Mouse (Mus musculus) C2C12 (cell line): Measurements from ENCODE around the gene 1700030K09Rik. TPM values are rescaled to one million over a fixed set of nuclear protein-coding genes. Genes with fewer than 3 reads are reported as not detected.

ENCODE experiments used
- H3K27me3 ChIP-seq: one replicate; pipeline ENCODE4 v1.6.1; 2011; ENCODE audit not compliant: control insufficient read depth, insufficient read depth, insufficient read length
- H3K36me3 ChIP-seq: one replicate; pipeline ENCODE4 v1.6.1; 2011; ENCODE audit not compliant: control insufficient read depth, insufficient read depth
- H3K4me3 ChIP-seq: one replicate; pipeline ENCODE4 v1.5.1; 2011; ENCODE audit warnings: mild to moderate bottlenecking, control low read depth; ENCODE audit not compliant: poor library complexity, insufficient read depth, severe bottlenecking
- H3K79me2 ChIP-seq: one replicate; pipeline ENCODE4 v1.6.1; 2011; ENCODE audit not compliant: control insufficient read depth, insufficient read depth
- H3K79me3 ChIP-seq: one replicate; pipeline ENCODE4 v1.6.1; 2011; ENCODE audit warnings: low read depth, control low read depth
- H3ac ChIP-seq: one replicate; pipeline ENCODE3; 2011; ENCODE audit warnings: low read depth; ENCODE audit not compliant: control insufficient read depth, insufficient read length
- CEBPB ChIP-seq: IDR thresholded peaks from one replicate; pipeline ENCODE4 v1.6.1; 2011; ENCODE audit warnings: low read depth, mild to moderate bottlenecking, control low read depth, moderate library complexity
- CTCF ChIP-seq: IDR thresholded peaks from one replicate; pipeline ENCODE4 v1.5.1; 2011; ENCODE audit not compliant: control insufficient read depth, insufficient read depth, insufficient read length
- FOSL1 ChIP-seq: IDR thresholded peaks from one replicate; pipeline ENCODE4 v1.8.0; 2011; ENCODE audit warnings: mild to moderate bottlenecking, low read length; ENCODE audit not compliant: poor library complexity, insufficient read depth, severe bottlenecking
- MAX ChIP-seq: IDR thresholded peaks from one replicate; pipeline ENCODE4 v1.6.1; 2011; ENCODE audit warnings: mild to moderate bottlenecking, control low read depth
- MYOD1 ChIP-seq: IDR thresholded peaks from one replicate; pipeline ENCODE4 v1.6.1; 2011; ENCODE audit warnings: low read depth; ENCODE audit not compliant: control insufficient read depth, insufficient read length
- MYOG ChIP-seq: IDR thresholded peaks from one replicate; pipeline ENCODE4 v1.6.1; 2011; ENCODE audit not compliant: control insufficient read depth, insufficient read length; ENCODE audit errors: extremely low read depth
- USF1 ChIP-seq: IDR thresholded peaks from one replicate; pipeline ENCODE4 v1.6.1; 2011; ENCODE audit warnings: low read depth, mild to moderate bottlenecking, control low read depth, moderate library complexity
- long read RNA-seq, 2 experiments: library from polyadenylated mRNA; unstranded; transcript quantifications; one replicate each; pipeline ENCODE4 v2.0.0; 2019 to 2020
- polyA plus RNA-seq: library from polyadenylated mRNA; unstranded; fragments of >200 nt; fragmentation: generic; extraction: Trizol; gene quantifications from one replicate; pipeline ENCODE4 v1.2.1, GENCODE M21; 2012; ENCODE audit warnings: missing spikeins

Gene 1700030K09Rik
- polyA plus RNA-seq, result 5.9 TPM
- long read RNA-seq, experiment 1, partial matches to known transcripts, result 1 of 4 reads
- long read RNA-seq, experiment 1, other reads (novel, unspliced or antisense), result 0 of 4 reads
- long read RNA-seq, experiment 2, transcript 1700030K09Rik-201 (8 exons, 2,887 nt), result major isoform, 28 of 38 reads
- long read RNA-seq, experiment 2, partial matches to known transcripts, result 4 of 38 reads
- long read RNA-seq, experiment 2, other reads (novel, unspliced or antisense), result 6 of 38 reads

- Histone ChIP-seq H3K4me3 (peak within 1 kb of the TSS; percentile 28), H3ac (peak within 1 kb of the TSS; percentile 49), H3K36me3 (no peaks in the 10 kb centered on the region), H3K27me3 (no peaks in the 10 kb centered on the region), H3K79me3 (no peaks in the 10 kb centered on the region), H3K79me2 (peaks cover 14% of the 10 kb centered on the region)
- TF ChIP-seq MYOG (no peak), USF1 (peak; percentile 32), MAX (peak; percentile 85)
These were observed at the start of gene 1700030K09Rik, which contains the start of gene Calr3 for GRCm38 (mm10) chr8:72443338-72443993. Gene 1700030K09Rik, plus strand, starts transcription at chr8:72443880. Gene Calr3, minus strand, starts transcription at chr8:72443870.

DNA sequence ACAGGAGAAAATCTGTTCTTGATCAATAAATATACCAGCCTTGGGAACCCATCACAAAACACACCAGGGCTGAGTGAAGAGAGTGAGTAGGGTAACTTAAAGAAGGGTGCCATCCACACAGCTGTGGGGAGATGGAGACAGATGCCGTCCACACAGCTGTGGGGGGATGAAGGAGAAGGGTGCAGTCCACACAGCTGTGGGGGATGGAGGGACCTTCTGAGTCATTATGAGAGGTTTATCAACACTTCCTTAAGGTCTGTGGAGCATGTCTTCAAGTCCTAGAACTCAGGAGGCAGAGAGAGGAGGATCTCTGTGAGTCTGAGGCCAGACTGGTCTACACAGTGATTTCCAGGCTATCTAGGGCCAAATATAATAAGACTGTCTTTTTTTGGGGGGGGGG, 42.3 kb upstream of the 1700030K09Rik start:
- H3K79me2 ChIP-seq, result peaks cover 92% of the 10 kb centered on the region
- TF ChIP-seq MAX, result no peak
- TF ChIP-seq MYOD1, result no peak
- no peak for TF ChIP-seq CEBPB
- no peak for TF ChIP-seq MYOG
- TF ChIP-seq FOSL1, result no peak
- TF ChIP-seq USF1, result no peak
- no peak for TF ChIP-seq CTCF
- no peaks in the 10 kb centered on the region for H3K27me3 ChIP-seq
- no peak overlapping the region for H3K4me3 ChIP-seq
- no peak overlapping the region for H3ac ChIP-seq
- H3K79me3 ChIP-seq, result peaks cover 59% of the 10 kb centered on the region
- H3K36me3 ChIP-seq, result peaks cover 19% of the 10 kb centered on the region

DNA sequence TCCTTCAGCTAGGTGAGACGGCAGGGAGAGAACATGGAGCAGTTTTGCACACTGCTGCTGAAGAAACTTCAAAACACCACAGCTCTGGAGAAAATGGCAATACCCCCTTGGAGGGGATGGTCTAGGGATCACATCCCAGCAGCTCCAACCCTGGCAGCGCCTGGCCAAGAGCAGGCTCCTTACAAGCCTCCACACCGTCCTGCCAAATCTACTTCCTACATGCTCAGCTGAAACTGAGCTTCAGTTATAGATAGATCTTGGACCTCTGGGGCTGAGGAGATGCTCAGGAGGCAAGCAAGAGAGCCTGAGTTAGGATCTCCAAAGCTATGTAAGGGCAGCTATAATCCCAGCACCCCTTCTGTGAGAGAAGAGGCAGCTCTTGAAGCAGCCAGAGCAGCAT, 40.7 kb upstream of the 1700030K09Rik start:
- Histone ChIP-seq H3K79me3 (peaks cover 67% of the 10 kb centered on the region), H3K27me3 (no peaks in the 10 kb centered on the region), H3K36me3 (peaks cover 8% of the 10 kb centered on the region), H3ac (no peak overlapping the region), H3K79me2 (peaks cover 92% of the 10 kb centered on the region), H3K4me3 (no peak overlapping the region)
- TF ChIP-seq MYOG (no peak), MAX (no peak), USF1 (no peak), CEBPB (no peak), MYOD1 (no peak), FOSL1 (no peak)

DNA sequence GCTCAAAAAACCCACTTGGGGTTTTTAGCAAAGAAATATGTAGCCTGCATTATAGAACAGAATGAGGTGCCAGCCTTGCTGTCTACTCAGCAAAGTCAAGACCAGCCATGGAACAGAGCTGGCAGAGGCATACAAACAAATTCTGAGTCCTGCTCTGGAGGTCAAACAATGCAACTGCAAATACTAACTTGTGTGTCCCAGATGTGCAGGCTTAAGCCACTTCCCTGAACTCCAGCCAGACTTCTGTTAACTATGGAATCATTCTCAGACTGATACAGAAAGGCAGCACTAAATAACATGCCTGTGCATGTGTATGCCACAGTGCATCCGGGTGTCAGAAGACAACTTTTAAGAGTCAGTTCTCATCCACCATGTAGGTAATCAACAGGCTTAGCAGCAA, 35.8 kb upstream of the 1700030K09Rik start:
- H3ac ChIP-seq, result no peak overlapping the region
- H3K4me3 ChIP-seq, result no peak overlapping the region

GRCm38 (mm10) chr8:72409443-72409842, 34.2 kb upstream of the 1700030K09Rik start:
- peaks cover 82% of the 10 kb centered on the region for H3K79me3 ChIP-seq
- no peak overlapping the region for H3K4me3 ChIP-seq
- no peak for TF ChIP-seq CEBPB
- TF ChIP-seq MYOG, result no peak
- TF ChIP-seq MYOD1, result no peak
- no peak for TF ChIP-seq FOSL1
- TF ChIP-seq MAX, result no peak
- TF ChIP-seq CTCF, result no peak
- TF ChIP-seq USF1, result no peak
- H3K27me3 ChIP-seq, result no peaks in the 10 kb centered on the region
- no peak overlapping the region for H3ac ChIP-seq
- peaks cover 6% of the 10 kb centered on the region for H3K36me3 ChIP-seq
- peaks cover 93% of the 10 kb centered on the region for H3K79me2 ChIP-seq

More for the DNA sequence above, 35.8 kb upstream of the 1700030K09Rik start:
- no peaks in the 10 kb centered on the region for H3K36me3 ChIP-seq
- no peaks in the 10 kb centered on the region for H3K27me3 ChIP-seq
- peaks cover 79% of the 10 kb centered on the region for H3K79me3 ChIP-seq
- no peak for TF ChIP-seq MAX
- TF ChIP-seq CTCF, result no peak
- TF ChIP-seq FOSL1, result no peak
- TF ChIP-seq MYOD1, result no peak
- TF ChIP-seq CEBPB, result no peak
- no peak for TF ChIP-seq MYOG
- TF ChIP-seq USF1, result no peak
- peaks cover 93% of the 10 kb centered on the region for H3K79me2 ChIP-seq

DNA sequence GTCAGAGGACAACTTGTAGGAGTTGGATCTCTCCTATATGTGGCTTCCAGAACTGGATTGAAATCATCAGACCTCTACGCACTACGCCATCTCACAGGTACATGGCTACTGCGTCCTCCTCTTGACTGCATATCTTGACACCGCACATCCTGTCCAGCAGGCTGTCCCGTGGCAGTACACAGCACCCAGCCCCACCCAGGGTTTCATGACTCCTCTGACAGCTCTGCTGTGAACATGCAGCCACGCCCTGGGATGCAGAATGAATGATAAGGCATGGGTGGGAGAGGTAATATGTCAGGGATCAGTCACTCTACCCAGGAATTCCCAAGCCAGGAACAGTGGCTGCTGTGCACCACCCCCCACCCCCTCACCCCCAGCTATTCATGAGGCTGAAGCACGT, 29.8 kb upstream of the 1700030K09Rik start:
- H3K27me3 ChIP-seq, result no peaks in the 10 kb centered on the region
- H3K79me2 ChIP-seq, result peaks cover 100% of the 10 kb centered on the region
- H3ac ChIP-seq, result no peak overlapping the region
- H3K4me3 ChIP-seq, result no peak overlapping the region
- peaks cover 9% of the 10 kb centered on the region for H3K36me3 ChIP-seq
- peaks cover 93% of the 10 kb centered on the region for H3K79me3 ChIP-seq
- no peak for TF ChIP-seq FOSL1
- TF ChIP-seq MAX, result no peak
